Mouse (Mus musculus) embryonic facial prominence, embryonic 13.5 days (tissue): ENCODE measurements around the gene Usp17la. TPM values are rescaled to one million over a fixed set of nuclear protein-coding genes. Genes with fewer than 3 reads are reported as not detected.

Experiments used
- polyA plus RNA-seq: library from polyadenylated mRNA; unstranded; fragments of >200 nt; fragmentation: Nextera tagmentation; extraction: Ambion mirVana; gene quantifications from 2 replicates; pipeline ENCODE4 v1.2.1, GENCODE M21; 2015

Usp17la gene
- polyA plus RNA-seq, 1 experiment from 2014 or later = not detected

Other genes with a start within 250 kb of the Usp17la start
- gene Olfr656, start 243.1 kb upstream of the Usp17la start, polyA plus RNA-seq = not detected in 2 replicates
- gene Olfr657, start 232.2 kb upstream of the Usp17la start, polyA plus RNA-seq = not detected in 2 replicates
- gene Olfr658, start 209.7 kb upstream of the Usp17la start, polyA plus RNA-seq = 0.08 TPM in 1 of 2 replicates, not detected in the other
- gene Olfr659, start 190.3 kb upstream of the Usp17la start, polyA plus RNA-seq = not detected in 2 replicates
- gene Olfr661, start 170.5 kb upstream of the Usp17la start, polyA plus RNA-seq = not detected in 2 replicates
- not detected in 2 replicates for gene Usp17le, start 79.5 kb upstream of the Usp17la start, polyA plus RNA-seq
- not detected in 2 replicates for gene Usp17lb, start 14.4 kb upstream of the Usp17la start, polyA plus RNA-seq
- not detected in 2 replicates for gene Olfr665, start 21.0 kb downstream of the Usp17la start, polyA plus RNA-seq
- gene Olfr666, start 38.9 kb downstream of the Usp17la start, polyA plus RNA-seq = 0.17 TPM in 1 of 2 replicates, not detected in the other
- not detected in 2 replicates for gene Olfr667, start 64.5 kb downstream of the Usp17la start, polyA plus RNA-seq
- not detected in 2 replicates for gene Olfr668, start 71.0 kb downstream of the Usp17la start, polyA plus RNA-seq
- not detected in 2 replicates for gene Olfr669, start 77.2 kb downstream of the Usp17la start, polyA plus RNA-seq
- not detected in 2 replicates for gene Olfr670, start 105.6 kb downstream of the Usp17la start, polyA plus RNA-seq
- not detected in 2 replicates for gene Olfr671, start 122.1 kb downstream of the Usp17la start, polyA plus RNA-seq
- gene Olfr672, start 145.0 kb downstream of the Usp17la start, polyA plus RNA-seq = 0.21 TPM in 1 of 2 replicates, not detected in the other
- not detected in 2 replicates for gene Olfr675, start 171.5 kb downstream of the Usp17la start, polyA plus RNA-seq
- not detected in 2 replicates for gene Olfr676, start 175.7 kb downstream of the Usp17la start, polyA plus RNA-seq
- gene Olfr677, start 194.4 kb downstream of the Usp17la start, polyA plus RNA-seq = not detected in 2 replicates
- 0.08 TPM in 1 of 2 replicates, not detected in the other for gene Olfr678, start 207.5 kb downstream of the Usp17la start, polyA plus RNA-seq
- 0.45 TPM in 1 of 2 replicates, not detected in the other for gene Olfr679, start 224.2 kb downstream of the Usp17la start, polyA plus RNA-seq
- gene Olfr680-ps1, start 235.8 kb downstream of the Usp17la start, polyA plus RNA-seq = not detected in 2 replicates